Mouse (Mus musculus) lung, postnatal 0 days (tissue): ENCODE measurements around the gene Akt2.

Experiments
- CTCF ChIP-seq: IDR thresholded peaks from 2 replicates; pipeline ENCODE4 v1.5.1; 2016; ENCODE audit warnings: antibody characterized with exemption, mild to moderate bottlenecking
- EP300 ChIP-seq: IDR thresholded peaks from 2 replicates; pipeline ENCODE4 v1.6.1; 2016; ENCODE audit warnings: antibody characterized with exemption, mild to moderate bottlenecking, control low read depth

GRCm38 (mm10) chr7:27578465-27578864 is 12.9 kb upstream of the Akt2 start:
- TF ChIP-seq CTCF (no peak), EP300 (no peak)
